In the genomic region with DNA sequence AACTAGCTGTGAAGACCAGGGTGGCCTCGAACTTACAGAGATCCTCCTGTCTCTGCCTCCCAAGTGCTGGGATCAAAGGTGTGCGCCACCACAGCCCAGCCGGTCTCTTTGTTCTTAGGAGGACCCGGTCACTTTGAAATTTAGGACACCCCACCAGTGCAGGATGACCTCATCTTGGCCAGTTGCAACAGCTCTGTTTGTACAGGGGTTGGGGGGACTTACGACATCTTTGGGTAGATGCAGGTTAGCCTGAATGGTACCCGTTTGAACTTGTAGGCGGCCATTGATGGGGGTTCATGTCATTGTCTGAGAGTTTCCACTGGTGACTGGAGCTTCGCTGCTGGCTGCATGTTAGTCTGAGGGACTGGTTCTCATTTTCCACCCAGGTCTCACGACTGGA, we compare ENCODE assay signal across 8 mouse cellular contexts. TPM values are rescaled to one million over a fixed set of nuclear protein-coding genes. Genes with fewer than 3 reads are reported as not detected.
DNase-seq lines count a peak whose midpoint lies in the region; ATAC-seq and TF ChIP-seq lines count a peak whose summit lies in the region.
"Had no signal": no experiment of that assay in that cellular context is flagged by ENCODE, and none has a peak within 500 bp of the region (broad histone marks: within the 10 kb centered on the region; RNA-seq: fewer than 3 reads in every experiment).

No protein-coding gene starts in this region.

- no peak for DNase-seq in liver, embryonic 14.5 days (ENCODE audit: low read depth in 3 of 3, low spot score in 3 of 3)
- no peak for DNase-seq in neural tube, embryonic 10.5 days (ENCODE audit: extremely low spot score, low spot score)
- DNase-seq in hindbrain, postnatal 0 days (ENCODE audit: low spot score): no peak

- H3K27me3 ChIP-seq in kidney, embryonic 15.5 days: no peaks in the 10 kb centered on the region
- no peaks in the 10 kb centered on the region for H3K27me3 ChIP-seq in kidney, embryonic 14.5 days (ENCODE audit: control insufficient read depth, insufficient read depth, low read length)
- peaks cover 18% of the 10 kb centered on the region for H3K27me3 ChIP-seq in E14TG2a.4 (ENCODE audit: insufficient read depth, low read length)
- H3K27me3 ChIP-seq in embryonic facial prominence, embryonic 12.5 days: no peaks in the 10 kb centered on the region
- no peaks in the 10 kb centered on the region for H3K27me3 ChIP-seq in liver, embryonic 14.5 days (ENCODE audit: control insufficient read depth, insufficient read depth, low read length)
- H3K27me3 ChIP-seq in hindbrain, postnatal 0 days (ENCODE audit: insufficient read depth, low read length): no peaks in the 10 kb centered on the region
- H3K27me3 ChIP-seq: Patski had no signal

- no peak overlapping the region for H3K9ac ChIP-seq in kidney, embryonic 15.5 days
- H3K9ac ChIP-seq in kidney, embryonic 14.5 days (ENCODE audit: low read depth, low read length): no peak overlapping the region
- H3K9ac ChIP-seq in embryonic facial prominence, embryonic 12.5 days: no peak overlapping the region
- H3K9ac ChIP-seq in liver, embryonic 14.5 days (replicated peaks): no peak overlapping the region
- no peak overlapping the region for H3K9ac ChIP-seq in hindbrain, postnatal 0 days (replicated peaks; ENCODE audit: low read length)

- no peak for TF ChIP-seq CTCF in E14TG2a.4 (conservative IDR thresholded peaks at IDR 0.05; ENCODE audit: low read length)
- no peak for TF ChIP-seq CTCF in liver, embryonic 14.5 days (IDR thresholded peaks at IDR 0.05; ENCODE audit: low read depth)
- TF ChIP-seq CTCF in hindbrain, postnatal 0 days (IDR thresholded peaks at IDR 0.05; ENCODE audit: low read depth): no peak

- peaks cover 39% of the 10 kb centered on the region for H3K4me1 ChIP-seq in kidney, embryonic 15.5 days
- peaks cover 13% of the 10 kb centered on the region; the same call in 1 of the 2 replicates for H3K4me1 ChIP-seq in kidney, embryonic 14.5 days (ENCODE audit: control insufficient read depth, insufficient read depth, low read length)
- peaks cover 46% of the 10 kb centered on the region for H3K4me1 ChIP-seq in E14TG2a.4 (replicated peaks; ENCODE audit: low read depth, low read length)
- peaks cover 26% of the 10 kb centered on the region; the same call in 1 of the 2 replicates for H3K4me1 ChIP-seq in embryonic facial prominence, embryonic 12.5 days
- H3K4me1 ChIP-seq in liver, embryonic 14.5 days (replicated peaks; ENCODE audit: control insufficient read depth in 2 of 2, insufficient read depth in 2 of 2, low read length in 1 of 2): peaks cover 0 to 17% of the 10 kb centered on the region in 2 experiments; a peak in 2 of 4 replicates
- H3K4me1 ChIP-seq in hindbrain, postnatal 0 days (ENCODE audit: insufficient read depth, low read length): 0 out of 2 replicates have a peak, but pooled peaks cover 3% of the 10 kb centered on the region

- no peaks in the 10 kb centered on the region for H3K36me3 ChIP-seq in kidney, embryonic 15.5 days
- H3K36me3 ChIP-seq in kidney, embryonic 14.5 days (ENCODE audit: control insufficient read depth, insufficient read depth, low read length): no peaks in the 10 kb centered on the region
- H3K36me3 ChIP-seq in E14TG2a.4 (ENCODE audit: insufficient read depth, low read length): no peaks in the 10 kb centered on the region
- H3K36me3 ChIP-seq in embryonic facial prominence, embryonic 12.5 days: no peaks in the 10 kb centered on the region
- H3K36me3 ChIP-seq in liver, embryonic 14.5 days (replicated peaks; ENCODE audit: control insufficient read depth, insufficient read depth, low read depth): no peaks in the 10 kb centered on the region
- H3K36me3 ChIP-seq in hindbrain, postnatal 0 days (ENCODE audit: insufficient read depth, low read length): no peaks in the 10 kb centered on the region

- peak overlapping the region; percentile 71 for H3K27ac ChIP-seq in kidney, embryonic 15.5 days
- no peak overlapping the region for H3K27ac ChIP-seq in kidney, embryonic 14.5 days (ENCODE audit: low read depth, low read length)
- peak overlapping the region; percentile 41; the same call in 1 of the 2 replicates for H3K27ac ChIP-seq in embryonic facial prominence, embryonic 12.5 days
- H3K27ac ChIP-seq in liver, embryonic 14.5 days: no peak overlapping the region
- no peak overlapping the region for H3K27ac ChIP-seq in hindbrain, postnatal 0 days

- no peak for TF ChIP-seq EP300 in liver, embryonic 14.5 days (IDR thresholded peaks at IDR 0.05; ENCODE audit: low read depth)

- no peaks in the 10 kb centered on the region for H3K9me3 ChIP-seq in kidney, embryonic 15.5 days (replicated peaks)
- H3K9me3 ChIP-seq in kidney, embryonic 14.5 days (ENCODE audit: control insufficient read depth, low read length): no peaks in the 10 kb centered on the region
- no peaks in the 10 kb centered on the region for H3K9me3 ChIP-seq in E14TG2a.4 (ENCODE audit: low read length)
- H3K9me3 ChIP-seq in embryonic facial prominence, embryonic 12.5 days: no peaks in the 10 kb centered on the region
- H3K9me3 ChIP-seq in liver, embryonic 14.5 days (ENCODE audit: control insufficient read depth, low read length): no peaks in the 10 kb centered on the region
- no peaks in the 10 kb centered on the region for H3K9me3 ChIP-seq in hindbrain, postnatal 0 days (ENCODE audit: low read length)

- peak overlapping the region; percentile 47 for H3K4me2 ChIP-seq in kidney, embryonic 15.5 days
- no peak overlapping the region; the same call in 1 of the 2 replicates for H3K4me2 ChIP-seq in kidney, embryonic 14.5 days (replicated peaks; ENCODE audit: low read depth, low read length)
- peak overlapping the region; percentile 22; the same call in 1 of the 2 replicates for H3K4me2 ChIP-seq in embryonic facial prominence, embryonic 12.5 days (replicated peaks)
- peak overlapping the region; percentile 20; the same call in 1 of the 2 replicates for H3K4me2 ChIP-seq in liver, embryonic 14.5 days (ENCODE audit: low read depth)
- no peak overlapping the region for H3K4me2 ChIP-seq in hindbrain, postnatal 0 days (ENCODE audit: low read depth, low read length)

- no peak overlapping the region for H3K4me3 ChIP-seq in kidney, embryonic 15.5 days (replicated peaks)
- no peak overlapping the region for H3K4me3 ChIP-seq in kidney, embryonic 14.5 days (ENCODE audit: low read length)
- peak overlapping the region; percentile 70 for H3K4me3 ChIP-seq in E14TG2a.4 (replicated peaks; ENCODE audit: low read length)
- no peak overlapping the region for H3K4me3 ChIP-seq in embryonic facial prominence, embryonic 12.5 days
- H3K4me3 ChIP-seq in liver, embryonic 14.5 days (ENCODE audit: insufficient read depth in 1 of 2, low read depth in 2 of 2, low read length in 2 of 2): no peak overlapping the region
- no peak overlapping the region for H3K4me3 ChIP-seq in hindbrain, postnatal 0 days (ENCODE audit: low read length)

- no peak for ATAC-seq in kidney, embryonic 15.5 days (replicated peaks; ENCODE audit: low FRiP score)
- no peak for ATAC-seq in kidney, embryonic 14.5 days (ENCODE audit: low FRiP score, low TSS enrichment)
- no peak for ATAC-seq in embryonic facial prominence, embryonic 12.5 days (ENCODE audit: insufficient number of reproducible peaks, insufficient read depth, low FRiP score, low TSS enrichment)
- peak; percentile 50; the same call in 1 of the 2 replicates for ATAC-seq in liver, embryonic 14.5 days (ENCODE audit: insufficient read depth)
- ATAC-seq in hindbrain, postnatal 0 days: no peak
- ATAC-seq: Patski had no signal

- WGBS in kidney, embryonic 15.5 days: 78% methylated on average over 9 of the region's 9 CpGs
- 74% methylated on average over 9 of the region's 9 CpGs for WGBS in kidney, embryonic 14.5 days
- WGBS in embryonic facial prominence, embryonic 12.5 days: 72% methylated on average over 9 of the region's 9 CpGs
- WGBS in liver, embryonic 14.5 days (ENCODE audit: insufficient replicate concordance): 53% methylated on average over 9 of the region's 9 CpGs
- 77% methylated on average over 9 of the region's 9 CpGs for WGBS in hindbrain, postnatal 0 days

RNA-seq across cellular contexts. Expression of a gene that starts 14.8 kb away (rescaled TPM):
- polyA plus RNA-seq in kidney, embryonic 15.5 days (2015; fragmentation: Nextera tagmentation; extraction: Ambion mirVana): 17.5 and 18.5 TPM in 2 replicates
- polyA plus RNA-seq in kidney, embryonic 14.5 days (2014; fragmentation: Nextera tagmentation; extraction: Ambion mirVana): 16.8 and 17.3 TPM in 2 replicates
- 13.0 and 15.8 TPM in 2 replicates for polyA plus RNA-seq in embryonic facial prominence, embryonic 12.5 days (2016; fragmentation: Nextera tagmentation; extraction: Ambion mirVana)
- 2.6 TPM in 2 replicates for polyA plus RNA-seq in liver, embryonic 14.5 days (2012; rRNA removed)
- 3.0 and 3.8 TPM in 2 replicates for polyA plus RNA-seq in liver, embryonic 14.5 days (2014; fragmentation: Nextera tagmentation; extraction: Ambion mirVana)
- total RNA-seq in hindbrain, postnatal 0 days (2014; rRNA removed): 39.6 and 41.6 TPM in 2 replicates
- 14.4 and 18.1 TPM in 2 replicates for polyA plus RNA-seq in hindbrain, postnatal 0 days (2015; fragmentation: Nextera tagmentation; extraction: Ambion mirVana)

Comparison
In these comparisons a context has a peak if more than half of its experiments do, and no peak if none do; other contexts are left out.
1. H3K27ac ChIP-seq: peak in kidney, embryonic 15.5 days (single experiment) and embryonic facial prominence, embryonic 12.5 days (single experiment); none in kidney, embryonic 14.5 days (single experiment), liver, embryonic 14.5 days (single experiment) and hindbrain, postnatal 0 days (single experiment).
2. H3K4me2 ChIP-seq: peak in kidney, embryonic 15.5 days (single experiment), embryonic facial prominence, embryonic 12.5 days (single experiment) and liver, embryonic 14.5 days (single experiment); none in kidney, embryonic 14.5 days (single experiment) and hindbrain, postnatal 0 days (single experiment).